Mouse (Mus musculus): ENCODE measurements around the gene Ndufaf8.

The Ndufaf8 gene

GRCm38 (mm10) chr11:120136796-120137624, 38.3 kb downstream of the Ndufaf8 start:
- DNase-seq, result no peak

GRCm38 (mm10) chr11:120137625-120138004, 38.9 kb downstream of the Ndufaf8 start:
- no peak for DNase-seq

GRCm38 (mm10) chr11:120139309-120139731, 40.6 kb downstream of the Ndufaf8 start:
- DNase-seq, result no peak

GRCm38 (mm10) chr11:120140255-120140654, 41.5 kb downstream of the Ndufaf8 start:
- no peak for DNase-seq

GRCm38 (mm10) chr11:120142601-120143051, 43.9 kb downstream of the Ndufaf8 start:
- no peak for DNase-seq

- DNase-seq, result no peak
Observed at GRCm38 (mm10) chr11:120143708-120144497, 45.2 kb downstream of the Ndufaf8 start.

- no peak for DNase-seq
Observed at GRCm38 (mm10) chr11:120148201-120148855, 49.6 kb downstream of the Ndufaf8 start.

- peak in 1 of 2 experiments; percentile 5 for DNase-seq
Observed at GRCm38 (mm10) chr11:120149510-120150200, 50.9 kb downstream of the Ndufaf8 start.
